Mouse (Mus musculus): ENCODE data around the gene Gm49378.

DNA sequence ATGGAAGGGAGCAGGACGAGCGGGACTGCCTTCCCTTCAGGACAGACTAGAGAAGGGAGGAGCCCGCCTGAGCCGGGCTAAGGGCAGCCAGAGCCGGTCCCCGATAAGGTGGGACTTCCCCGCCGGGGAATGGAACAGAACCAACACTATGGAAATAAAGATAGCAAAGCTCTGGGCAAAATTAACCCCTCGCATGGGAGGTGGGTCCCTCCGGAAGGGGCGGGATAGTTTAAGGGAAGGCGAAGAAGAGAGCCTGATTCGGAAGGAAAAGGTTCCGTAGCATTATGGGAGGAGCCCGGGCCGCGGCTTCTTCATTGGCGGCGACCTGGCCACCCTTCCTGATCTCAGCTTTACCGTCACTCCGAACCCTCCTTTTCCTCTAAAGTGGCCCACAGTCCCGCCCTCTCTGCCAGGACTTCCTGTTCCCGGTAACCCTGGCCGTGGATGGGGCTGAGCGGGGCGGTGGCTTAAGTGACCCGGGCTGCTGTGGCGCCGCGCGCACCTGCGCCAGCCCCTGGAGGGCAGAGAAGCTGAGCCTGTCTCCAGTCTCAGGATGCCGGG lies 46.3 kb downstream of the Gm49378 start, which contains the start of gene Rnf31:
- TF ChIP-seq CTCF (IDR thresholded peaks at IDR 0.05; ENCODE audit: low read depth, low read length) (no peak), POLR2A (IDR thresholded peaks at IDR 0.05; ENCODE audit: insufficient read depth, low read length) (no peak), EP300 (IDR thresholded peaks at IDR 0.05; ENCODE audit: insufficient read depth, low read depth, low read length) (no peak)
